Mouse (Mus musculus) small intestine, adult 2 months (tissue): ENCODE data around the gene Tmem98.

Experiments used
- CTCF ChIP-seq: fragments of 200-500 bp; IDR thresholded peaks from 2 replicates; pipeline ENCODE4 v1.5.1; 2012; ENCODE audit warnings: low read depth, mild to moderate bottlenecking, control low read depth, inconsistent platforms, low read length, moderate library complexity, mixed read lengths; ENCODE audit not compliant: insufficient replicate concordance, insufficient read length; ENCODE audit errors: extremely low read depth
- POLR2A ChIP-seq: fragments of 200-500 bp; IDR thresholded peaks from 2 replicates; pipeline ENCODE4 v1.6.1; 2012; ENCODE audit warnings: low read depth, mild to moderate bottlenecking, control low read depth, inconsistent platforms, low read length, moderate library complexity

DNA sequence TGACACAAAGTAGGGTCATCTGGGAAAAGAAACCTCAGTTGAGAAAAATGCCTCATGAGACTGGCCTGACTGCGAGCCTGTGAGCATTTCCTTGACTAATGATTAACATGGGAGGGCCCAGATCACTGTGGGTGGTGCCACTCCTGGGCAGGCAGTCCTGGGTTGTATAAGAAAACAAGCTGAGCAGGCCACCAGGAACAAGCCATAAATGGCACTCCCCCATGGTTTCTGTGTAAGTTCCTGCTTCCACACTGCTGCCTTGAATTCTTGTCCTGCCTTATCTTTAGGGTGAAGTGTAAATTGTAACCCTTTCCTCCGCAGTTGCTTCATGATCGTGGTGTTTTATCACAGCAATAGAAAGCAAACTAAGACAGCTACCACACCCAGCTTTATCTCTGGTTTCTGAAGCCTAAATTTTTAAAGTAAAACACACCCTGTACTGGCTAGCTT, 25.7 kb upstream of the Tmem98 start:
- TF ChIP-seq CTCF, result no peak
- no peak; the same call in 1 of the 2 replicates for TF ChIP-seq POLR2A
